Comparison of ENCODE assay signal across 24 mouse cellular contexts in the genomic region with DNA sequence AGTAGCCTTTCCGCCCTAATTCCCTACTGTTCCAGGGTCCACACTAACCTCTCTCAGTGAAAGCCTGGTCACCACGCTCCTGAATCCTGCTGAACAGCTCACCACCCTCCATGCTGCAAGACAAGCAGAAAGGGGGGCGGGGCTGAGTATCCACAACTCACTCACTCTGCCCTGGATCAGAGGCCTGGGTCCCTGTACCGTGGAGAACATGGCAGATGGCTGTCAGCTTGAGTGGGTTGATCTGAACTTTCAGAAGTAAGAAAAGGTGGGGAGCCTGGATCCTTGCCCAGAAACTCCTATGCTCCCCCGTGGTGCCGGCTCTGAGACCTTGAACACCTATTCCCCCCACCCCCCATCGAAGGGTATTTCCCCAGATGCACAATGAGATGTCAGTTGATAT. TPM values are rescaled to one million over a fixed set of nuclear protein-coding genes. Genes with fewer than 3 reads are reported as not detected.
"Had no signal": no experiment of that assay in that cellular context is flagged by ENCODE, and none has a peak within 500 bp of the region (broad histone marks: within the 10 kb centered on the region; RNA-seq: fewer than 3 reads in every experiment).

No protein-coding gene starts in this region.

- H3K4me3 ChIP-seq: kidney, embryonic 15.5 days; limb, embryonic 12.5 days; limb, embryonic 15.5 days; myocyte had no signal

- H3K9me3 ChIP-seq: kidney, embryonic 15.5 days; limb, embryonic 12.5 days; limb, embryonic 15.5 days had no signal

- ATAC-seq: liver, postnatal 0 days; lung, postnatal 0 days had no signal

- H3K27me3 ChIP-seq: kidney, embryonic 15.5 days; limb, embryonic 12.5 days; limb, embryonic 15.5 days had no signal

- DNase-seq: kidney, adult 11 months; kidney, adult 8-10 months; kidney, postnatal 10 days; kidney, postnatal 36 days; layer of hippocampus, postnatal 36 days; liver, postnatal 0 days; lung, embryonic 14.5 days; midbrain, embryonic 14.5 days; right cerebral cortex, adult 18-20 months; right cerebral cortex, postnatal 14 days; right cerebral cortex, postnatal 4 days; thymus, adult 2 months; thymus, postnatal 14 days; thymus, postnatal 4 days had no signal

- H3K4me1 ChIP-seq: limb, embryonic 12.5 days had no signal

- H3K27ac ChIP-seq: kidney, embryonic 15.5 days; limb, embryonic 12.5 days; limb, embryonic 15.5 days; liver, embryonic 14.5 days; stomach, postnatal 0 days had no signal

- H3K36me3 ChIP-seq: kidney, embryonic 15.5 days; limb, embryonic 12.5 days; limb, embryonic 15.5 days had no signal

- H3K4me2 ChIP-seq: kidney, embryonic 15.5 days; limb, embryonic 12.5 days; limb, embryonic 15.5 days; liver, embryonic 11.5 days; lung, embryonic 14.5 days had no signal

- H3K9ac ChIP-seq: kidney, embryonic 15.5 days; limb, embryonic 12.5 days; limb, embryonic 15.5 days; liver, embryonic 14.5 days; liver, postnatal 0 days; lung, embryonic 14.5 days had no signal

RNA-seq across cellular contexts. Expression of a gene that starts 30.7 kb away (rescaled TPM):
- total RNA-seq: megakaryocyte, adult 5-6 weeks; monocyte, adult 5-6 weeks had no signal
- polyA plus RNA-seq: liver, postnatal 0 days had no signal
